Mouse (Mus musculus) limb, embryonic 15.5 days (tissue): ENCODE measurements around the gene Efnb3. TPM values are rescaled to one million over a fixed set of nuclear protein-coding genes. Genes with fewer than 3 reads are reported as not detected.

Experiments used
- ATAC-seq: fragments of 200-750 bp; cut with Nextera tagmentation; 2 replicates; pipeline ENCODE4 v1.8.0; 2017; ENCODE audit warnings: low read depth, moderate TSS enrichment; ENCODE audit not compliant: insufficient number of reproducible peaks, low FRiP score, low TSS enrichment
- H3K27ac ChIP-seq: fragments of 300-500 bp; sonication (generic); 2 replicates; pipeline ENCODE4 v1.5.1; 2015; ENCODE audit warnings: moderate library complexity, mild to moderate bottlenecking, inconsistent platforms
- H3K27me3 ChIP-seq: fragments of 300-500 bp; sonication (generic); 2 replicates; pipeline ENCODE4 v1.6.1; 2015; ENCODE audit warnings: inconsistent platforms
- H3K36me3 ChIP-seq: fragments of 300-500 bp; sonication (generic); 2 replicates; pipeline ENCODE4 v1.6.1; 2015; ENCODE audit warnings: inconsistent platforms
- H3K4me1 ChIP-seq: fragments of 300-500 bp; sonication (generic); 2 replicates; pipeline ENCODE4 v1.6.1; 2015; ENCODE audit warnings: inconsistent platforms
- H3K4me2 ChIP-seq: fragments of 300-500 bp; sonication (generic); 2 replicates; pipeline ENCODE4 v1.6.1; 2015; ENCODE audit warnings: mild to moderate bottlenecking, inconsistent platforms
- H3K4me3 ChIP-seq: fragments of 300-500 bp; sonication (generic); 2 replicates; pipeline ENCODE4 v1.5.1; 2015; ENCODE audit warnings: mild to moderate bottlenecking, inconsistent platforms
- H3K9ac ChIP-seq: fragments of 300-500 bp; sonication (generic); 2 replicates; pipeline ENCODE4 v1.6.1; 2015; ENCODE audit warnings: inconsistent platforms
- H3K9me3 ChIP-seq: fragments of 300-500 bp; sonication (generic); 2 replicates; pipeline ENCODE4 v1.6.1; 2016; ENCODE audit warnings: inconsistent platforms
- WGBS: fragments of 180-500 bp; shearing (Covaris S2); methylation state at CpG from one replicate; pipeline ENCODE4 v1.1.7; 2015; 5-methylcytosine and 5-hydroxymethylcytosine counted together
- polyA plus RNA-seq: library from polyadenylated mRNA; unstranded; fragments of >200 nt; fragmentation: Nextera tagmentation; extraction: Ambion mirVana; gene quantifications from 2 replicates; pipeline ENCODE4 v1.2.1, GENCODE M21; 2015

Gene Efnb3
- polyA plus RNA-seq, result 27.9 and 33.2 TPM in 2 replicates

- WGBS, result under 1% methylated on average over 55 of the region's 59 CpGs
- peaks cover 55% of the 10 kb centered on the region for H3K4me1 ChIP-seq
- H3K27ac ChIP-seq, result peak within 1 kb of the TSS; percentile 82
- no peaks in the 10 kb centered on the region for H3K9me3 ChIP-seq
- H3K4me2 ChIP-seq, result peak within 1 kb of the TSS; percentile 77
- peaks cover 24% of the 10 kb centered on the region for H3K36me3 ChIP-seq
- ATAC-seq, result peak; percentile 66
- H3K27me3 ChIP-seq, result no peaks in the 10 kb centered on the region
- H3K4me3 ChIP-seq, result peak within 1 kb of the TSS; percentile 62
- H3K9ac ChIP-seq, result peak within 1 kb of the TSS; percentile 74
Measured at GRCm38 (mm10) chr11:69559851-69560765, at the start of gene Efnb3. Gene Efnb3 (minus strand): TSS chr11:69560205.

GRCm38 (mm10) chr11:69609416-69609815 is 49.4 kb upstream of the Efnb3 start:
- no peak overlapping the region for H3K4me3 ChIP-seq
- no peak overlapping the region for H3K4me2 ChIP-seq
- H3K9ac ChIP-seq, result no peak overlapping the region
- no peak for ATAC-seq
- H3K27ac ChIP-seq, result no peak overlapping the region
- no peaks in the 10 kb centered on the region for H3K9me3 ChIP-seq
- H3K36me3 ChIP-seq, result no peaks in the 10 kb centered on the region
- 61% methylated on average over 7 of the region's 7 CpGs for WGBS
- H3K4me1 ChIP-seq, result peaks cover 23% of the 10 kb centered on the region
- H3K27me3 ChIP-seq, result peaks cover 9% of the 10 kb centered on the region; the same call in 1 of the 2 replicates

GRCm38 (mm10) chr11:69608525-69608924 is 48.5 kb upstream of the Efnb3 start:
- no peak overlapping the region for H3K9ac ChIP-seq
- no peak overlapping the region for H3K4me3 ChIP-seq
- WGBS, result 99% methylated on average over 3 of the region's 3 CpGs
- H3K27ac ChIP-seq, result no peak overlapping the region
- no peak overlapping the region for H3K4me2 ChIP-seq
- peaks cover 23% of the 10 kb centered on the region for H3K4me1 ChIP-seq
- H3K36me3 ChIP-seq, result no peaks in the 10 kb centered on the region
- H3K9me3 ChIP-seq, result no peaks in the 10 kb centered on the region
- peaks cover 9% of the 10 kb centered on the region; the same call in 1 of the 2 replicates for H3K27me3 ChIP-seq
- no peak for ATAC-seq

GRCm38 (mm10) chr11:69606832-69607231 is 46.8 kb upstream of the Efnb3 start:
- Histone ChIP-seq H3K4me3 (no peak overlapping the region), H3K4me2 (no peak overlapping the region), H3K9me3 (no peaks in the 10 kb centered on the region), H3K27me3 (peaks cover 9% of the 10 kb centered on the region; the same call in 1 of the 2 replicates), H3K27ac (no peak overlapping the region), H3K36me3 (no peaks in the 10 kb centered on the region), H3K4me1 (peaks cover 21% of the 10 kb centered on the region), H3K9ac (no peak overlapping the region)
- no peak for ATAC-seq
- WGBS, result 90% methylated on average over 2 of the region's 2 CpGs

GRCm38 (mm10) chr11:69606491-69606795 is 46.4 kb upstream of the Efnb3 start:
- WGBS, result 69% methylated on average over 2 of the region's 2 CpGs
- Histone ChIP-seq H3K9ac (no peak overlapping the region), H3K4me3 (peak overlapping the region; percentile 60), H3K4me2 (peak overlapping the region; percentile 100), H3K4me1 (peaks cover 21% of the 10 kb centered on the region), H3K9me3 (no peaks in the 10 kb centered on the region), H3K27me3 (peaks cover 9% of the 10 kb centered on the region; the same call in 1 of the 2 replicates), H3K36me3 (no peaks in the 10 kb centered on the region), H3K27ac (peak overlapping the region; percentile 4; the same call in 1 of the 2 replicates)
- no peak for ATAC-seq

- peak; percentile 89 for ATAC-seq
Measured at GRCm38 (mm10) chr11:69605726-69606490, 45.9 kb upstream of the Efnb3 start, which contains the start of gene Atp1b2. Gene Atp1b2 (minus strand): TSS chr11:69605942.

GRCm38 (mm10) chr11:69604795-69605664 is 45.0 kb upstream of the Efnb3 start:
- ATAC-seq, result no peak; the same call in 1 of the 2 replicates
- under 1% methylated on average over 68 of the region's 73 CpGs for WGBS
- peaks cover 33% of the 10 kb centered on the region for H3K4me1 ChIP-seq
- peak overlapping the region; percentile 100 for H3K4me2 ChIP-seq
- H3K36me3 ChIP-seq, result 0 out of 2 replicates have a peak, but pooled peaks cover 3% of the 10 kb centered on the region
- H3K27ac ChIP-seq, result peak overlapping the region; percentile 50; the same call in 1 of the 2 replicates
- no peaks in the 10 kb centered on the region for H3K9me3 ChIP-seq
- peaks cover 9% of the 10 kb centered on the region; the same call in 1 of the 2 replicates for H3K27me3 ChIP-seq
- peak overlapping the region; percentile 60 for H3K4me3 ChIP-seq
- H3K9ac ChIP-seq, result peak overlapping the region; percentile 62

More at GRCm38 (mm10) chr11:69605726-69606490, 45.9 kb upstream of the Efnb3 start, which contains the start of gene Atp1b2:
- WGBS, result 3% methylated on average over 30 of the region's 32 CpGs
- Histone ChIP-seq H3K27ac (peak within 1 kb of the TSS; percentile 50; the same call in 1 of the 2 replicates), H3K27me3 (peaks cover 9% of the 10 kb centered on the region; the same call in 1 of the 2 replicates), H3K4me3 (peak within 1 kb of the TSS; percentile 60), H3K4me1 (peaks cover 25% of the 10 kb centered on the region), H3K9ac (peak within 1 kb of the TSS; percentile 62), H3K4me2 (peak within 1 kb of the TSS; percentile 100), H3K9me3 (no peaks in the 10 kb centered on the region), H3K36me3 (0 out of 2 replicates have a peak, but pooled peaks cover 3% of the 10 kb centered on the region)

GRCm38 (mm10) chr11:69604347-69604746 is 44.3 kb upstream of the Efnb3 start:
- 0 out of 2 replicates have a peak overlapping the region, but pooled peaks have one; percentile 62 for H3K9ac ChIP-seq
- no peaks in the 10 kb centered on the region for H3K9me3 ChIP-seq
- 51% methylated on average over 3 of the region's 3 CpGs for WGBS
- peaks cover 40% of the 10 kb centered on the region for H3K4me1 ChIP-seq
- H3K27ac ChIP-seq, result no peak overlapping the region
- ATAC-seq, result no peak
- peak overlapping the region; percentile 100 for H3K4me2 ChIP-seq
- H3K36me3 ChIP-seq, result 0 out of 2 replicates have a peak, but pooled peaks cover 3% of the 10 kb centered on the region
- H3K27me3 ChIP-seq, result peaks cover 9% of the 10 kb centered on the region; the same call in 1 of the 2 replicates
- peak overlapping the region; percentile 60 for H3K4me3 ChIP-seq

- H3K27me3 ChIP-seq, result peaks cover 9% of the 10 kb centered on the region; the same call in 1 of the 2 replicates
- H3K9ac ChIP-seq, result no peak overlapping the region
- H3K27ac ChIP-seq, result no peak overlapping the region
- no peak overlapping the region for H3K4me2 ChIP-seq
- 0 out of 2 replicates have a peak, but pooled peaks cover 3% of the 10 kb centered on the region for H3K36me3 ChIP-seq
- peak overlapping the region; percentile 60; the same call in 1 of the 2 replicates for H3K4me3 ChIP-seq
- no peaks in the 10 kb centered on the region for H3K9me3 ChIP-seq
- ATAC-seq, result no peak
- peaks cover 43% of the 10 kb centered on the region for H3K4me1 ChIP-seq
- WGBS, result 80% methylated on average over 8 of the region's 8 CpGs
Measured at GRCm38 (mm10) chr11:69603516-69603915, 43.5 kb upstream of the Efnb3 start.

GRCm38 (mm10) chr11:69601768-69602167 is 41.8 kb upstream of the Efnb3 start:
- Histone ChIP-seq H3K27ac (no peak overlapping the region), H3K36me3 (0 out of 2 replicates have a peak, but pooled peaks cover 3% of the 10 kb centered on the region), H3K4me3 (no peak overlapping the region), H3K9me3 (no peaks in the 10 kb centered on the region), H3K27me3 (peaks cover 9% of the 10 kb centered on the region; the same call in 1 of the 2 replicates), H3K4me2 (no peak overlapping the region), H3K9ac (no peak overlapping the region), H3K4me1 (peaks cover 43% of the 10 kb centered on the region)
- no peak for ATAC-seq
- WGBS, result 73% methylated on average over 3 of the region's 3 CpGs
